Mouse (Mus musculus) embryonic facial prominence, embryonic 15.5 days (tissue): ENCODE results near the gene Pdap1. TPM values are rescaled to one million over a fixed set of nuclear protein-coding genes. Genes with fewer than 3 reads are reported as not detected.

Source experiments
- ATAC-seq: fragments of 200-750 bp; cut with Nextera tagmentation; 2 replicates; pipeline ENCODE4 v1.8.0; 2017; ENCODE audit warnings: low read depth, moderate TSS enrichment; ENCODE audit not compliant: insufficient number of reproducible peaks, low FRiP score, low TSS enrichment
- H3K27ac ChIP-seq: fragments of 300-500 bp; sonication (generic); replicated peaks from 2 replicates; pipeline ENCODE4 v1.5.1; 2015; ENCODE audit warnings: mild to moderate bottlenecking, inconsistent platforms
- H3K27me3 ChIP-seq: fragments of 300-500 bp; sonication (generic); 2 replicates; pipeline ENCODE4 v1.6.1; 2015; ENCODE audit warnings: inconsistent platforms
- H3K36me3 ChIP-seq: fragments of 300-500 bp; sonication (generic); 2 replicates; pipeline ENCODE4 v1.6.1; 2015; ENCODE audit warnings: mild to moderate bottlenecking, inconsistent platforms
- H3K4me1 ChIP-seq: fragments of 300-500 bp; sonication (generic); 2 replicates; pipeline ENCODE4 v1.6.1; 2015; ENCODE audit warnings: inconsistent platforms
- H3K4me2 ChIP-seq: fragments of 300-500 bp; sonication (generic); replicated peaks from 2 replicates; pipeline ENCODE4 v1.6.1; 2015; ENCODE audit warnings: mild to moderate bottlenecking, inconsistent platforms
- H3K4me3 ChIP-seq: fragments of 300-500 bp; sonication (generic); replicated peaks from 2 replicates; pipeline ENCODE4 v1.5.1; 2015; ENCODE audit warnings: mild to moderate bottlenecking, inconsistent platforms
- H3K9ac ChIP-seq: fragments of 300-500 bp; sonication (generic); 2 replicates; pipeline ENCODE4 v1.6.1; 2015; ENCODE audit warnings: inconsistent platforms
- H3K9me3 ChIP-seq: fragments of 300-500 bp; sonication (generic); replicated peaks from 2 replicates; pipeline ENCODE4 v1.6.1; 2016; ENCODE audit warnings: inconsistent platforms
- WGBS: fragments of 180-500 bp; shearing (Covaris S2); methylation state at CpG from one replicate; pipeline ENCODE4 v1.1.7; 2015; 5-methylcytosine and 5-hydroxymethylcytosine counted together
- polyA plus RNA-seq: library from polyadenylated mRNA; unstranded; fragments of >200 nt; fragmentation: Nextera tagmentation; extraction: Ambion mirVana; gene quantifications from 2 replicates; pipeline ENCODE4 v1.2.1, GENCODE M21; 2015

The Pdap1 gene
- polyA plus RNA-seq, 1 experiment from 2014 or later, result 93.7 TPM

GRCm38 (mm10) chr5:145081866-145082613, 58.0 kb downstream of the Pdap1 start:
- Histone ChIP-seq H3K9ac (no peak overlapping the region), H3K4me1 (peaks cover 11% of the 10 kb centered on the region), H3K27me3 (no peaks in the 10 kb centered on the region), H3K9me3 (no peaks in the 10 kb centered on the region), H3K4me2 (no peak overlapping the region), H3K27ac (no peak overlapping the region), H3K4me3 (no peak overlapping the region), H3K36me3 (peaks cover 7% of the 10 kb centered on the region; the same call in 1 of the 2 replicates)
- ATAC-seq, result no peak
- WGBS, result 86% methylated on average over 10 of the region's 10 CpGs

Other genes with a start within 250 kb of the Pdap1 start
- 18.5 and 19.3 TPM in 2 replicates for gene Smurf1, start 174.4 kb downstream of the Pdap1 start, polyA plus RNA-seq
- gene Gm4871, start 107.5 kb downstream of the Pdap1 start, polyA plus RNA-seq, result not detected in 2 replicates
- 0.14 and 0.15 TPM in 2 replicates for gene 1700018F24Rik, start 97.2 kb downstream of the Pdap1 start, polyA plus RNA-seq
- gene Arpc1a, start 56.4 kb downstream of the Pdap1 start, polyA plus RNA-seq, result 143 and 147 TPM in 2 replicates
- not detected in 2 replicates for gene Kpna7, start 56.2 kb downstream of the Pdap1 start, polyA plus RNA-seq
- 310 and 324 TPM in 2 replicates for gene Arpc1b, start 26.0 kb downstream of the Pdap1 start, polyA plus RNA-seq
- gene Bud31, start 124 bp upstream of the Pdap1 start, polyA plus RNA-seq, result 178 and 183 TPM in 2 replicates
- 16.9 and 18.0 TPM in 2 replicates for gene Ptcd1, start 26.9 kb upstream of the Pdap1 start, polyA plus RNA-seq
- gene Cpsf4, start 27.0 kb upstream of the Pdap1 start, polyA plus RNA-seq, result 46.3 and 47.6 TPM in 2 replicates
- gene Atp5j2, start 51.8 kb upstream of the Pdap1 start, polyA plus RNA-seq, result 616 and 640 TPM in 2 replicates
- 11.8 and 12.5 TPM in 2 replicates for gene Zkscan14, start 61.6 kb upstream of the Pdap1 start, polyA plus RNA-seq
- 13.6 and 13.7 TPM in 2 replicates for gene Zkscan5, start 64.3 kb upstream of the Pdap1 start, polyA plus RNA-seq
- gene Zfp655, start 91.5 kb upstream of the Pdap1 start, polyA plus RNA-seq, result 33.4 and 37.1 TPM in 2 replicates
- gene Zscan25, start 140.3 kb upstream of the Pdap1 start, polyA plus RNA-seq, result 0.61 and 0.83 TPM in 2 replicates
- gene Cyp3a57, start 205.0 kb upstream of the Pdap1 start, polyA plus RNA-seq, result not detected in 2 replicates